Mouse (Mus musculus) forebrain, embryonic 12.5 days (tissue): Measurements from ENCODE around the gene Cntrob. TPM values are rescaled to one million over a fixed set of nuclear protein-coding genes. Genes with fewer than 3 reads are reported as not detected.

Experiments used
- ATAC-seq: fragments of 200-750 bp; cut with Nextera tagmentation; 2 replicates; pipeline ENCODE4 v1.8.0; 2017; ENCODE audit warnings: moderate TSS enrichment; ENCODE audit not compliant: low FRiP score
- H3K27ac ChIP-seq: fragments of 300-500 bp; sonication (generic); 2 replicates; pipeline ENCODE4 v1.5.1; 2016; ENCODE audit warnings: mild to moderate bottlenecking
- H3K27me3 ChIP-seq: fragments of 300-500 bp; sonication (generic); 2 replicates; pipeline ENCODE4 v1.6.1; 2016; ENCODE audit warnings: mild to moderate bottlenecking
- H3K36me3 ChIP-seq: fragments of 300-500 bp; sonication (generic); replicated peaks from 2 replicates; pipeline ENCODE4 v1.6.1; 2016; ENCODE audit warnings: mild to moderate bottlenecking
- H3K4me1 ChIP-seq: fragments of 300-500 bp; sonication (generic); 2 replicates; pipeline ENCODE4 v1.6.1; 2016
- H3K4me2 ChIP-seq: fragments of 300-500 bp; sonication (generic); 2 replicates; pipeline ENCODE4 v1.6.1; 2016; ENCODE audit warnings: mild to moderate bottlenecking, moderate library complexity
- H3K4me3 ChIP-seq: fragments of 300-500 bp; sonication (generic); replicated peaks from 2 replicates; pipeline ENCODE4 v1.5.1; 2016; ENCODE audit warnings: mild to moderate bottlenecking
- H3K9ac ChIP-seq: fragments of 300-500 bp; sonication (generic); 2 replicates; pipeline ENCODE4 v1.6.1; 2016; ENCODE audit warnings: mild to moderate bottlenecking
- H3K9me3 ChIP-seq: fragments of 300-500 bp; sonication (generic); 2 replicates; pipeline ENCODE4 v1.6.1; 2016
- WGBS: fragments of 180-500 bp; shearing (Covaris S2); methylation state at CpG from one replicate; pipeline ENCODE4 v1.1.7; 2016; 5-methylcytosine and 5-hydroxymethylcytosine counted together
- polyA plus RNA-seq: library from polyadenylated mRNA; unstranded; fragments of >200 nt; fragmentation: Nextera tagmentation; extraction: Ambion mirVana; gene quantifications from 2 replicates; pipeline ENCODE4 v1.2.1, GENCODE M21; 2016

Cntrob gene
- 49.0 and 52.6 TPM in 2 replicates for polyA plus RNA-seq

DNA sequence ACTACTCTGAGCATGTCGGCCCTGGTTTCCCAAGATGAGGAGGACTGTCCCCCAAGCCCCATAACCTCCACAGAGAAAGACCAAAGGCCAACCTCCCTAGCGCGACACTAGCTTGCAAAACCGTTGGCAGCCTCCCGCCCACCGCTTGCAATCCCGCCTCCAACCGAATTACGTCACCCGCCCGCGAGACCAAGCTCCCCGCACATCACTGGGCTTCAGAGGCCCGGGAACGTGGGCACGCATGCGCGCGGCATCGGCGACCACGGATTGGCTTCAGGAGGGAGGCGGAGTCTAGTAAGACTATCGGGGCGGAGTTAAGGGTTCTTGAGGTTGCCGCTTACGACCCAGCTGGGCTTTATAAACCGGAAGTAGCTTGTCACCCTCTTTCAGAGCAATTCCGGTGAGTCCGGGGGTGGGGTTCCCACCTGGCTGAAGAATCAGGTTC lies at the start of gene Cntrob, which contains the start of gene Trappc1:
TSS of gene Cntrob (minus strand) at position 109 of the 445 bp plus-strand sequence.
TSS of gene Trappc1 (plus strand) at position 314 of the 445 bp plus-strand sequence.
- Histone ChIP-seq H3K27me3 (peaks cover 24% of the 10 kb centered on the region), H3K9ac (peak within 1 kb of the TSS; percentile 85), H3K27ac (peak within 1 kb of the TSS; percentile 91), H3K4me2 (peak within 1 kb of the TSS; percentile 79), H3K4me3 (peak within 1 kb of the TSS; percentile 62), H3K4me1 (peaks cover 51% of the 10 kb centered on the region), H3K36me3 (peaks cover 21% of the 10 kb centered on the region), H3K9me3 (no peaks in the 10 kb centered on the region)
- peak; percentile 96 for ATAC-seq
- under 1% methylated on average over 30 of the region's 30 CpGs for WGBS

DNA sequence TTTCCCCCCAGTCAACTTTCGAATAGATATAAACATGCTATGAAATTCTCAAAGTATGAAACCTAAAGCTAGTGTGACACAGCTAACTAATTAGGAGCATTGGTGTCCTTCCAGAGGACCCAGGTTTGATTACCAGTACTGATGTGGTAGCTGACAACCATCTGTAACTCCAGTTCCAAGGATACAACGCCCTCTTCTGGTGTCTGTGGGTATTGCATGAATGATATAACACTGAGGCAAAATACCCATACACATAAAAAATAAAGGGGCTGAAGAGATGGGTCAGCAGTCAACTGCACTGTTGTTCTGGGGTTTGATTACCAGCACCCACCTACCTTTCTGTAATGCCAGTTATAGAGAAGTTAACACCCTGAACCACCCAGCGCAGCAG lies 49.2 kb upstream of the Cntrob start:
- Histone ChIP-seq H3K9ac (no peak overlapping the region), H3K4me1 (peaks cover 38% of the 10 kb centered on the region), H3K36me3 (peaks cover 22% of the 10 kb centered on the region), H3K27me3 (no peaks in the 10 kb centered on the region), H3K4me3 (no peak overlapping the region), H3K4me2 (no peak overlapping the region; the same call in 1 of the 2 replicates), H3K27ac (peak overlapping the region; percentile 78), H3K9me3 (no peaks in the 10 kb centered on the region)
- ATAC-seq: no peak
- WGBS: 62% methylated on average over 3 of the region's 3 CpGs

DNA sequence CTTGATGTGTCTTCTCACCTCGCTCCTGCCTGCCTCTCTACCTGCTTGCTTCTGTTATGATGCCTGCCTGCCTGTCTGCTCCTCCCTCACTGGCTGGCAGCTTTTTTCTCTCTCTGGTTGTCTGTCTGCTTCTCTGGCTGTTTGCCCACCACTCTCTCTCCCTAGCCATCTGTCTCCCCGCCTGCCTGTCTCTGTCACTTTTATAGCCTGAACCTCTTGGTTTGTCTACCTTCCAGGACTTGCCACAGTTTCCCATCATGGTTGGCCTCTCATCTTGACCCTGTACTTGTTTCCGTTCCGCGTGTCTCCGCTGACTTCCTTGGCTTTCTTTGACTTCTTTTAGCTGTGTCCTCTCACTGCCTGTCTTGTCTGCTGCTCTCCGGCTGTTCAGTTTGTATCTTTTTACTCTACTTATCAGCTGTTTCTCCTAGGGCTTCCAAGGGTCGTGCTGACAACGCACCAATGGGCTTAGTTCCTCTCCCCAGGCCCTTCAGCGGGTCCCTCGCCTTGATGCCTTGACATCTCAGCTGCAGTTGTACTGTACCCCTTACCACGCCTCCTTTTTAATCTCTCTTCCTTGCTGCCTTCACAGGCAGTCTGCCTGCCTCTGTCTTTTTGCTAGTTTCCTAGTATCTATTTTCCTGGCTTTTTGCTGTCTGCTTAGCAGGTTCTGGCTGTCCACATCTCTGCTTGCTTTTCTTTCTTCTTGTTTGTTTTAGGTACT lies 48.6 kb upstream of the Cntrob start:
- peak overlapping the region; percentile 36 for H3K4me2 ChIP-seq
- ATAC-seq: no peak
- no peaks in the 10 kb centered on the region for H3K27me3 ChIP-seq
- peaks cover 21% of the 10 kb centered on the region for H3K36me3 ChIP-seq
- peak overlapping the region; percentile 45; the same call in 1 of the 2 replicates for H3K9ac ChIP-seq
- no peaks in the 10 kb centered on the region for H3K9me3 ChIP-seq
- peak overlapping the region; percentile 78 for H3K27ac ChIP-seq
- WGBS: 63% methylated on average over 12 of the region's 12 CpGs
- H3K4me1 ChIP-seq: peaks cover 42% of the 10 kb centered on the region
- H3K4me3 ChIP-seq: peak overlapping the region; percentile 8; the same call in 1 of the 2 replicates

DNA sequence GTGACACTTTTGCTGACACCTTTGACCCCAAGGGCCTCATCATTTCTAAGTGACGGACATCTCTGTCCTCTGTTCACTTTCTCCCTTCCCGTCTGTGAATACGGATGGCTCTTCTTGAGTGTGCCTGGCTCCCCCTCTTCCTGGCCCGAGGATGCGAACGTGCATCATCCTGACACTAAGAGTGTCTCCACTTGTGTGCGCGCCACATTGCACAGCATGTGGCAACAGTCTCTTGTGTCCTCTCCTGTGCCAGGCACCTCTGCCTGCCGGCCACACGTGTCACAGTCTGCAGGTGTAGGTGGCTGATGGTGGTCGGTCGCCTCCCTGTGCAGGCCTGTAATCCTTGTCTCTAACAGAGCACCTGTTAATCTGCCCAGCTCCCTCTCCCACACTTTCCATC lies 48.0 kb upstream of the Cntrob start:
- Histone ChIP-seq H3K9ac (peak overlapping the region; percentile 45), H3K36me3 (peaks cover 21% of the 10 kb centered on the region), H3K27me3 (no peaks in the 10 kb centered on the region), H3K27ac (peak overlapping the region; percentile 78), H3K4me3 (peak overlapping the region; percentile 8), H3K4me1 (peaks cover 42% of the 10 kb centered on the region), H3K4me2 (peak overlapping the region; percentile 36), H3K9me3 (no peaks in the 10 kb centered on the region)
- no peak for ATAC-seq
- 40% methylated on average over 12 of the region's 12 CpGs for WGBS

DNA sequence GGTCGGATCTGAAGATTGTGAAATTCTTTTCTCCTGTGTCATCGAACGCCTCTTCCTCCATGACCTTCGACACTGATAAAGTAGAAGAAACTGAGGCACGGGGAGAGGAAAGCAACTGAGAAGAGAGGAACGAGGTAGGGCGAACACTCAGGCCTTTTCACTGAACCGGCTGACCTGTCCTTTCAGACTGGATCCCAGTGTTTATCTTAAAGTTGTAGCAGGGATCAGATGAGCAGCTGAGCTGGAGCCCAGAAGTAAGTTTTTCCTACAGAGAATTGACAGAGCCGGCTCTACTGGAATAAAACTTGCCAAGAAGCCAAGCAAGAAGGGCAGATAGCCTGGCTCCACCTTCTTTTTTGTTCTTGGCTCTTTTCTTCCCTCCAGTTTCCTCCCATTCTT lies 47.2 kb upstream of the Cntrob start:
- H3K4me3 ChIP-seq: no peak overlapping the region

DNA sequence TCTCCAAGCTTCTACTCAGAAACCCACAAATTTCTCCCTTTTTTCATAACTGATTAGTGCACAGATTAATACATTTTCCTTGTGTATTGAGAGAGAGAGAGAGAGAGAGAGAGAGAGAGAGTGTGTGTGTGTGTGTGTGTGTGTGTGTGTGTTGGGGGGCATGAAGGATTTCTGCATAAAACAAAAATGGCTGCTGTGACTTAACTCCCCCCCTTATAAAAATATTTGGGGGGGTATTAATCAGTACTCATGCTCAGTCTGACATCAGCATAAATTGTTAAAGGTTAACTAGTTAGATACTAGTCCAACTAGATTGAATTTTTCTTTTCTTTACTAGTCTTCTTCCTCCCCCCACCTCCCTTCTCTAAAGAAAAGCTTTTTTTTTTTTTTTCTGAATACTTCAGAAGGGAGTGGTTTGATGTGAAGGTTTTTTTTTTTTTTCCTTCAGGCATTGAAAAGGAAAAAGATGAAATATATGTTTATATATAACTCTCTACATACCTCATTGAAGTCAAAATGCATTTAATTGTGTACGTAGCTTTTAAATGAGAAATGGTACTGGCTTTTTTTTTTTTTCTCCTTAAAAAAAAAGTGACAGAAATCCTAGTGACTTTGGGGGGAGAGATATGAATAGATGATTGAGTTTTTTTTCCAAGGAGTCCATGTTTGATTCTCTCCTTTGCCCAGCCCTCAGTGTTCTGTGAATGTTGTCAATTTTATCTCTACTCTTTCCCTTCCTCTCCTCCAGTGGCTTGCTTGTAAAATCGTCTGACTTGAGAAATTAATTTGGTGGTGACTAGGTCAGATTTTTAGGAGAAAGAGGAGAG lies 46.6 kb upstream of the Cntrob start:
- 25% methylated on average over 2 of the region's 2 CpGs for WGBS
- peak overlapping the region; percentile 100 for H3K9ac ChIP-seq
- H3K4me3 ChIP-seq: peak overlapping the region; percentile 99
- H3K27ac ChIP-seq: peak overlapping the region; percentile 100
- peaks cover 16% of the 10 kb centered on the region for H3K36me3 ChIP-seq
- H3K27me3 ChIP-seq: no peaks in the 10 kb centered on the region
- H3K4me1 ChIP-seq: peaks cover 53% of the 10 kb centered on the region
- ATAC-seq: no peak
- H3K4me2 ChIP-seq: peak overlapping the region; percentile 78
- no peaks in the 10 kb centered on the region for H3K9me3 ChIP-seq

More for the DNA sequence above, 47.2 kb upstream of the Cntrob start:
- H3K9me3 ChIP-seq: no peaks in the 10 kb centered on the region
- WGBS: 17% methylated on average over 9 of the region's 9 CpGs
- peak overlapping the region; percentile 78 for H3K27ac ChIP-seq
- H3K4me1 ChIP-seq: peaks cover 47% of the 10 kb centered on the region
- no peak for ATAC-seq
- H3K4me2 ChIP-seq: peak overlapping the region; percentile 36
- H3K27me3 ChIP-seq: no peaks in the 10 kb centered on the region
- peaks cover 19% of the 10 kb centered on the region for H3K36me3 ChIP-seq
- H3K9ac ChIP-seq: peak overlapping the region; percentile 45

DNA sequence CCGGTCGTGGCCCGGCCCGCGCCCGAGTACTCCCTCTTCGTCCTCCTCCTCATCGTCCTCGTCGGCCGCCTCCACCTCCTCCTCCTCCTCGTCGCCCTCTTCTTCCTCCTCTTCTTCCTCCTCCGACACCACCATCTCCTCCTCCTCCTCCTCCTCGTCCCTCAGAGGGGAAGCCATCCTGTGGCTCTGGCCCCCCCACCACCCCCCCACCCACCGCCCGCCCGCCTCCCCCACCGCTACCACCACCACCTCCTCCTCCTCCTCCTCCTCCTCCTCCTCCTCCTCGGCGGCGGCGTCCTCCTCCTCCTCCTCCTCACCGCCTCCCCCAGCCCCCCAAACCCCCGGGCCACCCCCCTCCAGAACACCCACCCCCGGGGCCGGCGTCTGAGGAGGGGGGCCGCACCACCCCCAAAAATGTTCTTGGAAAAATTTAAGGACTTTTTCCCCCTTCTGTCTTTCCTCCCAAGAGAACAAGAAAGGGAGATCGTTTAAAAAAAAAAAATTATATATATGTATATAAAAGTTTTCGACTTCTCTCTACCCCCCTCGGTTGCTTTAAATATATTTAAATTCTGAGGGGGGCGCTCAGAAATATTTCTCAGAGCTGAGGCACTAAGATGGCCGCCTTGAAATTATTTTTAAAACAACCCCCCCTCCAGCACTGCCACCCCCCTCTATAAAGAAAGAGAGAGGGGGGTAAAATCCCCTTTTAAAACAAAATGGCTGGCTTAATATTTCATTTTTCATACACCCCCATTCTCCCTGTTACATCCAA lies 45.8 kb upstream of the Cntrob start, which contains the start of gene Chd3:
TSS of gene Chd3 (minus strand) at position 192 of the 775 bp plus-strand sequence.
- Histone ChIP-seq H3K27ac (peak within 1 kb of the TSS; percentile 100), H3K36me3 (peaks cover 16% of the 10 kb centered on the region), H3K4me3 (peak within 1 kb of the TSS; percentile 99), H3K9ac (peak within 1 kb of the TSS; percentile 100), H3K27me3 (no peaks in the 10 kb centered on the region), H3K4me1 (peaks cover 61% of the 10 kb centered on the region), H3K9me3 (no peaks in the 10 kb centered on the region), H3K4me2 (peak within 1 kb of the TSS; percentile 78)
- no peak for ATAC-seq
- 2% methylated on average over 15 of the region's 34 CpGs for WGBS

DNA sequence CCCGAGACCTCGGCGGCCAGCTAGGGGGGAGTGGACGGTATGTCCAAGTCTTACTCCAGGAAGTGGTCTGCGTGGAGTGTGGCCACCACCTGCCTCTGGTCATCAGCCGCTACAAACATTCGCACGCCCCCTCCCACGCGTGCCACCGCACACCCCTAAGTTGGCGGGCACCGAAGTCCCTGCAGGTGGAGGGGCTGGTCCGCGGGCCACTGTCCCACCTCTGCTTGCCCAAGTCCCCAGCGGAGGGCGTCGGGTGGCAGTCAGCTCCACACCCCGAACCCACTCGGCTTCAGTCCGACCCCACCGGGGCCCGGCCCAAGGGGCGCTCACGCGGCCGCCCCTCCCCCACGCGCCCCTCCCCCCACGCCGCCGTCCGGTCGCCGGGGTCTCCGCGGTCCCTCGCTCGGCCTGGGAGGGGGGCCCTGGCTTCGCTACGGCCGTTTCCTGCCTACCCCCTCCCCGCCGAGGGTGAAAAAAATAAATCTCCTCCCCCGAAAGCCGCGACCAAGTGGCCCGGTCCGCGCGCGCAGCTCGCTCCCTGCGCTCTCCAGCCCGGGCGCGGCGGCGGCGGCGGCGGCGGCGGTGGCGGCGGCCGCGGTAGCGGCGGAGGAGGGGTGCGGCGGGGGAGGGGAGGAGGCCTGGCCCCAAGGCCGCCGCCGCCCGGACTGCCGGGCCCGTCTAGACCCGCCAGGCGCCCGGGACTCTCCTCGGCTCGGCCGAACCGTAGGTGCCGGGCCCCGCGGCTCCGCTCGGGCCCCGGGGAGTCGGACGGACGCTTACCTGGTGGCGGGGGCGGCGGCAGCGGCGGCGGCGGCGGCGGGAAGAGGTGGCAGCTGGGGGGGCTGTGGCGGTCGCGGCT lies 45.0 kb upstream of the Cntrob start:
- no peaks in the 10 kb centered on the region for H3K9me3 ChIP-seq
- H3K4me2 ChIP-seq: peak overlapping the region; percentile 78
- H3K27me3 ChIP-seq: no peaks in the 10 kb centered on the region
- H3K36me3 ChIP-seq: peaks cover 15% of the 10 kb centered on the region
- peaks cover 61% of the 10 kb centered on the region for H3K4me1 ChIP-seq
- under 1% methylated on average over 61 of the region's 106 CpGs for WGBS
- H3K4me3 ChIP-seq: peak overlapping the region; percentile 99
- peak; percentile 30 for ATAC-seq
- peak overlapping the region; percentile 100 for H3K9ac ChIP-seq
- peak overlapping the region; percentile 100 for H3K27ac ChIP-seq

DNA sequence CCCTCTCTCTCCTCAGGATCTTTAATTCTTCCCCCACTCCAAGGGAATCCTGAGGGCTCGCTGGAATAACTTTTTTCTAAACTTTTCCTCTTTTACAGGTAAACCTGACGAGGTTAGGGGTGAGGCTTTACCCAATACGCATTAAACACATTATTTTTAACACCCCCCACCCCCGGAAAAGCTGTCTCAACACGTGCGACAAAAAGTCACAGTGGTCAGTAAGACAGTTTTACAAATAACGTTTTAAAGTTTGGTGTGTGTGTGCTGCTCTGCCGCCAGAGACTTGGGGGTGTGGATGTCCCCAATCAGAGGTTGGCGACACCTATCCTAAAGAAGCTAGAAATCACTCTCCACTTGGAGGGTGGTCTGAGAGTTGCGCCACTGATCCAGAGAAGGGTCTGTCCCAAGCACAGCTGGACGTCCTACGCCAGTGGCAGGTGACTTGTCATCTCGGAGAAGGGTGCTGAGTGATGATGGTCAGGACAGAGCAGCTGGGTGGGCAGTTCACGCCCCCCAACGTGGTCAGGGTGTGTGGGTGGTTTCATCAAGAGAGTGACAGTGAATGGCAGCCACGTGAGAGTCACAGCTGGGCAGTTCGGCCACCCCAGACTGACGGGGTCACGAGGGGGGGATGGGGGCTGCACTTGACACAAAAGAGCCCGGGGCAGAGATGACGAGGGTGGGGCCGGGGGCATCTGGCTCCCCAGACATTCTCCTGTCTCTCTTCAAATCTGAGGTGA lies 44.2 kb upstream of the Cntrob start:
- peak overlapping the region; percentile 100 for H3K27ac ChIP-seq
- WGBS: under 1% methylated on average over 22 of the region's 22 CpGs
- peak; percentile 1; the same call in 1 of the 2 replicates for ATAC-seq
- no peaks in the 10 kb centered on the region for H3K9me3 ChIP-seq
- H3K36me3 ChIP-seq: peaks cover 15% of the 10 kb centered on the region
- H3K9ac ChIP-seq: peak overlapping the region; percentile 100
- H3K4me2 ChIP-seq: peak overlapping the region; percentile 78
- H3K27me3 ChIP-seq: no peaks in the 10 kb centered on the region
- peak overlapping the region; percentile 99 for H3K4me3 ChIP-seq
- peaks cover 62% of the 10 kb centered on the region for H3K4me1 ChIP-seq

DNA sequence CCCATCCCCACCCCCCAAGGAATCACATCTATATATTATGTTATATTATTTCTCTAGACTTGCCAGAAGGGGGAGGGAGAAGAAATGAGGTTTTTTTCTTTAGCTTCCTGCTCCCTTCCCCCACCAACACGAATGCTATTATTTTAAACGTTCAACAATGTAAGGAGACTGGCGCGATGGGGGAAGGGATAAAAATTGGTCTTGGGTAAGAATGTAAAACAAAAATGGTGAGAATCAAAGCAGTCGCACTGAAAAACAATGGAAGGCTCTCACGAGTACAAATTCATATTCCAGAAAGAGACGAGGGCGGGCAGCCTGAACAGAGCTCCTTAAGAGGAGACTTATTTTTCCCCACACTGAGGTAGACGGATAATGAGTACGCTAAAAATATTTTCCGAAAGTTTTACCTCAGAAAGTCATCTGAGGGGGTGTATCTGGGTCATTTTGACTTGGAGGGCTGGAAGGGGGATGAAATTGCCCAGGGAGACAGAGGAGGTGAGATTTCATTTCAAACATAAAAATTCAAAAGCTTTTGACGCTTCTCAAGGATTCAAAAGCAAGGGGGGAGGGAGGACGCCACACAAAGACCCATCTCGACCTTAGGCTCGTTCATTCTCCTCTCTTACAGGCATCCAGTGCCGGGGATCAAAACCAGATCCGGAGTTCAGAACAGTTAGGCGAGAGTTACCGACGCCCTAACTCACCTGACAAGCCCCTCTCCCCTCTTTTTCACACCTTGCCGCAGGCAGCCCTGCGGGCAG lies 43.5 kb upstream of the Cntrob start:
- 0% methylated on average over 22 of the region's 22 CpGs for WGBS
- peak overlapping the region; percentile 100 for H3K9ac ChIP-seq
- peak overlapping the region; percentile 99 for H3K4me3 ChIP-seq
- no peaks in the 10 kb centered on the region for H3K27me3 ChIP-seq
- peak overlapping the region; percentile 78 for H3K4me2 ChIP-seq
- H3K9me3 ChIP-seq: no peaks in the 10 kb centered on the region
- peaks cover 61% of the 10 kb centered on the region for H3K4me1 ChIP-seq
- H3K36me3 ChIP-seq: peaks cover 18% of the 10 kb centered on the region
- no peak for ATAC-seq
- peak overlapping the region; percentile 100 for H3K27ac ChIP-seq
